Mouse (Mus musculus) left cerebral cortex, adult 2 months (tissue): ENCODE data around the gene Tln2. TPM values are rescaled to one million over a fixed set of nuclear protein-coding genes. Genes with fewer than 3 reads are reported as not detected.

ENCODE experiments used
- DNase-seq, 2 experiments: peaks; one replicate each; pipeline ENCODE4 v3.0.0; 2021 to 2022; ENCODE audit warnings: low spot score in 2 of 2, mixed read lengths in 1 of 2; ENCODE audit errors: extremely low spot score in 1 of 2
- H3K27ac ChIP-seq: fragments of 200-600 bp; 2 replicates; pipeline ENCODE4 v1.8.1; 2022
- H3K4me3 ChIP-seq: fragments of 200-600 bp; 2 replicates; pipeline ENCODE4 v1.8.1; 2022
- CTCF ChIP-seq: fragments of 200-600 bp; IDR thresholded peaks from 2 replicates; pipeline ENCODE4 v1.8.1; 2022; ENCODE audit warnings: antibody characterized with exemption, mild to moderate bottlenecking, moderate library complexity
- intact Hi-C: fragments of 180-260 bp; cut with DNase I; formaldehyde crosslinking; loops from one replicate; pipeline ENCODE4 v1.15.1; 2025
- total RNA-seq, 2 experiments: library from RNA; stranded (reverse); gene quantifications; 2 replicates each; pipeline ENCODE4 v1.2.3; 2021

Gene Tln2
- total RNA-seq, 2 experiments from 2014 or later, result 96.2 to 96.3 TPM

GRCm38 (mm10) chr9:67584871-67585270 is 25.4 kb upstream of the Tln2 start:
- no peak for TF ChIP-seq CTCF
- no peak overlapping the region for H3K4me3 ChIP-seq
- no peak overlapping the region for H3K27ac ChIP-seq
- intact Hi-C loops, result no loop called here
- DNase-seq, result no peak

- DNase-seq, result no peak
- Histone ChIP-seq H3K27ac (no peak overlapping the region), H3K4me3 (no peak overlapping the region)
- intact Hi-C loops, result no loop called here
- no peak for TF ChIP-seq CTCF
These were observed 22.2 kb upstream of the Tln2 start for GRCm38 (mm10) chr9:67581581-67582280.

GRCm38 (mm10) chr9:67579541-67579940 is 20.0 kb upstream of the Tln2 start:
- intact Hi-C loops, result no loop called here
- DNase-seq, result no peak
- H3K27ac ChIP-seq, result no peak overlapping the region
- no peak for TF ChIP-seq CTCF
- H3K4me3 ChIP-seq, result no peak overlapping the region

GRCm38 (mm10) chr9:67574721-67575248 is 15.3 kb upstream of the Tln2 start:
- intact Hi-C loops, result no loop called here
- Histone ChIP-seq H3K4me3 (no peak overlapping the region), H3K27ac (no peak overlapping the region)
- no peak for DNase-seq
- TF ChIP-seq CTCF, result no peak

- no peak overlapping the region for H3K4me3 ChIP-seq
- intact Hi-C loops, result no loop called here
- no peak for TF ChIP-seq CTCF
- H3K27ac ChIP-seq, result peak overlapping the region; percentile 68
- DNase-seq, result no peak
These were observed 14.1 kb upstream of the Tln2 start for GRCm38 (mm10) chr9:67573683-67573979.

GRCm38 (mm10) chr9:67572790-67573682 is 13.5 kb upstream of the Tln2 start:
- intact Hi-C loops, result no loop called here
- DNase-seq, result peak; percentile 15
- H3K27ac ChIP-seq, result peak overlapping the region; percentile 68
- H3K4me3 ChIP-seq, result no peak overlapping the region
- TF ChIP-seq CTCF, result no peak

GRCm38 (mm10) chr9:67565801-67566258 is 6.3 kb upstream of the Tln2 start:
- DNase-seq, result no peak
- intact Hi-C loops, result no loop called here
- Histone ChIP-seq H3K27ac (no peak overlapping the region), H3K4me3 (no peak overlapping the region)
- TF ChIP-seq CTCF, result no peak

GRCm38 (mm10) chr9:67549811-67550501 is 9.5 kb downstream of the Tln2 start:
- Histone ChIP-seq H3K27ac (no peak overlapping the region), H3K4me3 (no peak overlapping the region)
- no peak for DNase-seq
- intact Hi-C loops, result no loop called here
- no peak for TF ChIP-seq CTCF

- Histone ChIP-seq H3K27ac (no peak overlapping the region), H3K4me3 (no peak overlapping the region)
- no peak for DNase-seq
- TF ChIP-seq CTCF, result no peak
- intact Hi-C loops, result no loop called here
These were observed 10.2 kb downstream of the Tln2 start for GRCm38 (mm10) chr9:67549332-67549731.

- no peak overlapping the region for H3K27ac ChIP-seq
- intact Hi-C loops, result no loop called here
- H3K4me3 ChIP-seq, result no peak overlapping the region
- DNase-seq, result no peak
- TF ChIP-seq CTCF, result no peak
These were observed 12.9 kb downstream of the Tln2 start for GRCm38 (mm10) chr9:67546650-67547049.

GRCm38 (mm10) chr9:67545794-67546193 is 13.7 kb downstream of the Tln2 start:
- no peak for TF ChIP-seq CTCF
- intact Hi-C loops, result no loop called here
- Histone ChIP-seq H3K4me3 (no peak overlapping the region), H3K27ac (no peak overlapping the region)
- no peak for DNase-seq

GRCm38 (mm10) chr9:67544783-67545182 is 14.7 kb downstream of the Tln2 start:
- intact Hi-C loops, result no loop called here
- DNase-seq, result no peak

More at GRCm38 (mm10) chr9:67544783-67545182, 14.7 kb downstream of the Tln2 start:
- H3K4me3 ChIP-seq, result no peak overlapping the region
- no peak overlapping the region for H3K27ac ChIP-seq
- no peak for TF ChIP-seq CTCF
